Mouse (Mus musculus): ENCODE measurements around the gene Tmem235. TPM values are rescaled to one million over a fixed set of nuclear protein-coding genes. Genes with fewer than 3 reads are reported as not detected.

Tmem235 gene
- polyA plus RNA-seq, 1 experiment = not detected

DNA sequence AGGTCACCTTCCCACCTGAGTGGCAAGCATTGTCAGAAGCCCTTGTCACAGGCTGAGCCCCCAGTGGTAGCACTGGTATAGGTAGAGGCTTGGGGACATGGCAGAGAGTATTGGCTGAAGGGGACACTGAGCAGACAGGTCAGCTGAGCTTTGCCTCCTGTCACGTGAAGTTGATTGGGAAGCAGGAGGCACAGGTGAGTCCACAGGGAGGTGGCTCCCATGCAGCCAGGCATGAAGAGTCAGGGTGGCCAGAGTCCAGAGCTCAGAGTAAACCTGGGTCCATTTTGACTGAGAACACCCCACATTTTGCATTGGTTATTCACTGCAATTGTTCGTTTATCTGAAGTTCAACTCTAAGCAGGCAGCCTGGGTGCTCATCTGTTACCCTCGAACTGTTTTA, 7.7 kb upstream of the Tmem235 start:
- Histone ChIP-seq H3K36me3 (ENCODE audit: control insufficient read depth, insufficient read depth) (peaks cover 25% of the 10 kb centered on the region), H3K79me2 (ENCODE audit: control insufficient read depth, insufficient read depth) (peaks cover 66% of the 10 kb centered on the region), H3ac (ENCODE audit: control insufficient read depth, insufficient read length) (no peak overlapping the region), H3K4me3 (no peak overlapping the region), H3K27me3 (ENCODE audit: control insufficient read depth, insufficient read depth, insufficient read length) (no peaks in the 10 kb centered on the region), H3K4me2 (ENCODE audit: low read depth) (no peak overlapping the region)
- TF ChIP-seq TCF12 (IDR thresholded peaks at IDR 0.05; ENCODE audit: insufficient read depth, poor library complexity, severe bottlenecking) (no peak), MYOD1 (IDR thresholded peaks at IDR 0.05; ENCODE audit: control insufficient read depth in 1 of 3, insufficient read length in 2 of 3, low read depth in 2 of 3) (no peak), SRF (IDR thresholded peaks at IDR 0.05; ENCODE audit: control insufficient read depth, insufficient read length, low read depth) (no peak), POLR2AphosphoS2 (IDR thresholded peaks at IDR 0.05; ENCODE audit: insufficient read length, low read depth) (no peak), TCF3 (IDR thresholded peaks at IDR 0.05; ENCODE audit: insufficient read length, low read depth) (no peak), CEBPB (IDR thresholded peaks at IDR 0.05; ENCODE audit: insufficient read depth, poor library complexity, severe bottlenecking) (no peak), MAX (IDR thresholded peaks at IDR 0.05; ENCODE audit: low read depth) (no peak)

- peaks cover 64% of the 10 kb centered on the region for H3K79me2 ChIP-seq (ENCODE audit: control insufficient read depth, insufficient read depth)
- no peak overlapping the region for H3K4me2 ChIP-seq (ENCODE audit: low read depth)
- H3K36me3 ChIP-seq (ENCODE audit: control insufficient read depth, insufficient read depth) = peaks cover 25% of the 10 kb centered on the region
- H3K27me3 ChIP-seq (ENCODE audit: control insufficient read depth, insufficient read depth, insufficient read length) = no peaks in the 10 kb centered on the region
- no peak overlapping the region for H3ac ChIP-seq (ENCODE audit: control insufficient read depth, insufficient read length)
- H3K4me3 ChIP-seq = no peak overlapping the region
- TF ChIP-seq MYOG (IDR thresholded peaks at IDR 0.05; ENCODE audit: control insufficient read depth in 1 of 3, insufficient read depth in 1 of 3, insufficient read length in 2 of 3, low read depth in 2 of 3) (no peak), CEBPB (IDR thresholded peaks at IDR 0.05; ENCODE audit: insufficient read depth, poor library complexity, severe bottlenecking) (no peak), POLR2AphosphoS2 (IDR thresholded peaks at IDR 0.05; ENCODE audit: insufficient read length, low read depth) (no peak), MAX (IDR thresholded peaks at IDR 0.05; ENCODE audit: low read depth) (no peak), TCF3 (IDR thresholded peaks at IDR 0.05; ENCODE audit: insufficient read length, low read depth) (no peak), USF1 (IDR thresholded peaks at IDR 0.05; ENCODE audit: low read depth) (no peak), POLR2A (IDR thresholded peaks at IDR 0.05; ENCODE audit: insufficient read length, low read depth) (no peak), E2F4 (IDR thresholded peaks at IDR 0.05; ENCODE audit: insufficient read depth) (no peak), MYOD1 (IDR thresholded peaks at IDR 0.05; ENCODE audit: control insufficient read depth in 1 of 3, insufficient read length in 2 of 3, low read depth in 2 of 3) (no peak), SRF (IDR thresholded peaks at IDR 0.05; ENCODE audit: control insufficient read depth, insufficient read length, low read depth) (no peak), TCF12 (IDR thresholded peaks at IDR 0.05; ENCODE audit: insufficient read depth, poor library complexity, severe bottlenecking) (no peak), REST (IDR thresholded peaks at IDR 0.05; ENCODE audit: insufficient read depth, insufficient read length) (no peak)
Measured at GRCm38 (mm10) chr11:117854241-117854640, 6.3 kb upstream of the Tmem235 start.

DNA sequence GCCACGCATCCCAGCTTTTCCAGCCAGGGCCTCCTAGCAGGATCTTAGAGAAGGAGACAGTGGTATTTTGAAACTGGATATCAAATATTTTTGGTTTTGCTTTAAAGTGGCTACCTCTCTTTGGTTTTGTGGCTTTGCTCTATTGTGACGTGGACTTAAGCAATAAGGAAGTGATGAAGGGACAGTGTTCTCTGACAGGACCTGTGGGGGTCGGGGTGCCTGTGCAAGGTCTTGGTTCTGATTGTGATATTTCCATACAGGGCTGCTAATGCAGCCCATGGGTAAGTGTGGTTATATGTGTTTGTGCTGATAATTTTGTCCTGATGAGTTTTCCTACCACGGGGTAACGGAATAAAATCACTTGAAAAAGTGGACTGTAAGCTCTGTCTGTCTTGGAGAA, 5.2 kb upstream of the Tmem235 start:
- H3K36me3 ChIP-seq (ENCODE audit: control insufficient read depth, insufficient read depth) = peaks cover 25% of the 10 kb centered on the region
- H3K27me3 ChIP-seq (ENCODE audit: control insufficient read depth, insufficient read depth, insufficient read length) = no peaks in the 10 kb centered on the region
- H3K4me2 ChIP-seq (ENCODE audit: low read depth) = no peak overlapping the region
- H3K79me2 ChIP-seq (ENCODE audit: control insufficient read depth, insufficient read depth) = peaks cover 53% of the 10 kb centered on the region
- no peak overlapping the region for H3ac ChIP-seq (ENCODE audit: control insufficient read depth, insufficient read length)
- H3K4me3 ChIP-seq = no peak overlapping the region
- no peak for TF ChIP-seq TCF12 (IDR thresholded peaks at IDR 0.05; ENCODE audit: insufficient read depth, poor library complexity, severe bottlenecking)

DNA sequence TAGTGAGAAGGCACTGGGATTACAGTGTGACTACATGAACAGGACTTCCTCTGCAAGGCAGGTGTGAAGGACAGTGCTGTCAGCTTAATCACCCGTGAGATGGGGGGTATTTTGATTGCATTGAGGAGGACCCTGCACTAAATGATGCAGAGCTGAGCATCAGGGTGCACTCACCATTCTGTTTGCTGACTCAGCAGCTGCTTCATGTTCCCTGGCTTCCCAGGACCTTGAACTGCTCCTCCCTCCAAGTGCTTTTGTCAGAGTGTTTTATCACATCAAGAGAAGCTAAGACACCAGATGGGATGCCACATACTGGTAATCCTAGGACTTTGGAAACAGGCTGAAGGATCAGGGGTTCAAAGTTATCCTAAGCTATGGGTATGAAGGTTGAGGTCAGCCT, 4.6 kb upstream of the Tmem235 start:
- TF ChIP-seq REST (IDR thresholded peaks at IDR 0.05; ENCODE audit: insufficient read depth, insufficient read length) (no peak), SRF (IDR thresholded peaks at IDR 0.05; ENCODE audit: control insufficient read depth, insufficient read length, low read depth) (no peak), E2F4 (IDR thresholded peaks at IDR 0.05; ENCODE audit: insufficient read depth) (no peak), POLR2AphosphoS2 (IDR thresholded peaks at IDR 0.05; ENCODE audit: insufficient read length, low read depth) (no peak), TCF12 (IDR thresholded peaks at IDR 0.05; ENCODE audit: insufficient read depth, poor library complexity, severe bottlenecking) (no peak), POLR2A (IDR thresholded peaks at IDR 0.05; ENCODE audit: insufficient read length, low read depth) (no peak), MYOG (IDR thresholded peaks at IDR 0.05; ENCODE audit: control insufficient read depth in 1 of 3, insufficient read depth in 1 of 3, insufficient read length in 2 of 3, low read depth in 2 of 3) (no peak), CEBPB (IDR thresholded peaks at IDR 0.05; ENCODE audit: insufficient read depth, poor library complexity, severe bottlenecking) (no peak), MYOD1 (IDR thresholded peaks at IDR 0.05; ENCODE audit: control insufficient read depth in 1 of 3, insufficient read length in 2 of 3, low read depth in 2 of 3) (no peak), MAX (IDR thresholded peaks at IDR 0.05; ENCODE audit: low read depth) (no peak), USF1 (IDR thresholded peaks at IDR 0.05; ENCODE audit: low read depth) (no peak), TCF3 (IDR thresholded peaks at IDR 0.05; ENCODE audit: insufficient read length, low read depth) (no peak)
- H3K4me2 ChIP-seq (ENCODE audit: low read depth) = no peak overlapping the region
- no peak overlapping the region for H3K4me3 ChIP-seq
- no peak overlapping the region for H3ac ChIP-seq (ENCODE audit: control insufficient read depth, insufficient read length)
- peaks cover 24% of the 10 kb centered on the region for H3K36me3 ChIP-seq (ENCODE audit: control insufficient read depth, insufficient read depth)
- peaks cover 47% of the 10 kb centered on the region for H3K79me2 ChIP-seq (ENCODE audit: control insufficient read depth, insufficient read depth)
- no peaks in the 10 kb centered on the region for H3K27me3 ChIP-seq (ENCODE audit: control insufficient read depth, insufficient read depth, insufficient read length)

- no peak overlapping the region for H3K4me2 ChIP-seq (ENCODE audit: low read depth)
- H3K36me3 ChIP-seq (ENCODE audit: control insufficient read depth, insufficient read depth) = peaks cover 14% of the 10 kb centered on the region
- H3K4me3 ChIP-seq = no peak overlapping the region
- H3ac ChIP-seq (ENCODE audit: control insufficient read depth, insufficient read length) = no peak overlapping the region
- H3K79me2 ChIP-seq (ENCODE audit: control insufficient read depth, insufficient read depth) = peaks cover 32% of the 10 kb centered on the region
- no peak for TF ChIP-seq MYOG (IDR thresholded peaks at IDR 0.05; ENCODE audit: control insufficient read depth in 1 of 3, insufficient read depth in 1 of 3, insufficient read length in 2 of 3, low read depth in 2 of 3)
- no peak for TF ChIP-seq USF1 (IDR thresholded peaks at IDR 0.05; ENCODE audit: low read depth)
- peak; percentile 48 for TF ChIP-seq POLR2AphosphoS2 (IDR thresholded peaks at IDR 0.05; ENCODE audit: insufficient read length, low read depth)
- TF ChIP-seq TCF3 (IDR thresholded peaks at IDR 0.05; ENCODE audit: insufficient read length, low read depth) = no peak
- H3K27me3 ChIP-seq (ENCODE audit: control insufficient read depth, insufficient read depth, insufficient read length) = no peaks in the 10 kb centered on the region
Measured at GRCm38 (mm10) chr11:117857462-117857861, 3.1 kb upstream of the Tmem235 start.

All from myocyte (in vitro differentiated cells).